Mouse (Mus musculus): ENCODE measurements around the gene Dpysl5.

Gene Dpysl5

GRCm38 (mm10) chr5:30765596-30766370 lies 54.4 kb downstream of the Dpysl5 start:
- DNase-seq (ENCODE audit: low spot score in 2 of 2) = no peak

GRCm38 (mm10) chr5:30768082-30768481 lies 56.7 kb downstream of the Dpysl5 start:
- no peak for DNase-seq (ENCODE audit: low spot score in 2 of 2)

- no peak for DNase-seq (ENCODE audit: low spot score in 2 of 2)
Observed at GRCm38 (mm10) chr5:30768598-30768997, 57.2 kb downstream of the Dpysl5 start.

GRCm38 (mm10) chr5:30769075-30769474 lies 57.7 kb downstream of the Dpysl5 start:
- no peak for DNase-seq (ENCODE audit: low spot score in 2 of 2)

GRCm38 (mm10) chr5:30774601-30775371 lies 63.4 kb downstream of the Dpysl5 start:
- DNase-seq (ENCODE audit: low spot score in 2 of 2) = peak; percentile 81 to 88

- no peak for DNase-seq (ENCODE audit: low spot score in 2 of 2)
Observed at GRCm38 (mm10) chr5:30780699-30781098, 69.3 kb downstream of the Dpysl5 start.

DNA sequence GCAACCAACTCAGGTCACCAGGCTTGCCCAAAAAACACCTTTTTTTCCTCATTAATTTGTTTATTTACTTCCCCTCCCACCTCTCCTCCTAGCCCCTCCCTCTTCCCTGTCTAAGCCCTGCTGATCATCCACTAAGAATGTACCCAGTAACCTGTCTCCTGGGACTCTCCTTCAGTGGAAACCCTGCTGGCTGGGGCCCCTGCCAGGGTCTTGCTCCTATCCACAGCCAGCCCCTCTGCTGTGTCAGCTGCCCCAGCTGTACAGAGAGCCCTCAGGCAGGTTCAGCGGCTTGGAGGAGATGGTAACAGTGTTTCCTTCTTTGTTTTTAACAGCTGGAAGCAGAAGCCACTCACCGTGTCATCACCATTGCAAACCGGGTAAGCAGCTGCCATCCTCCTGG lies 69.8 kb downstream of the Dpysl5 start:
- no peak for DNase-seq (ENCODE audit: low spot score in 2 of 2)

- DNase-seq (ENCODE audit: low spot score in 2 of 2) = no peak
Observed at GRCm38 (mm10) chr5:30787381-30787780, 76.0 kb downstream of the Dpysl5 start.

DNA sequence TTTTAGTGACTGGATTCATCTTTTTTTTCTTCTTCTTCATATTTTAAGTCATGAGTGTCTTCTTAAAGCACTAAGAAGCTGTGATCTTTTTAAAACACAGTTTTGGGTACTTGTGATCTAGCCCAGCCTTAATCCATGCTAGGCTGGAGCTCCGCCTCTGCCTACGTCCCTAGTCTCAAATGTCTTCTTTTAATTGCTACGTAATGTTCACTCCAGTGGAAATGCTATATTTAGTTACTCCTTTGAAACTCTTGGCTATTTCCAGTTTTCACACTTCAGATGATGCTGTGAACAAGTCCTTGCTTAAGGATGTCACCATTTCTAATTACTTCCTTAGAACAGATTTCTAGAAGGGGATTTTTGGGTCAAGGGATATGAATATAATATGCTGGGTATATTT lies 78.7 kb downstream of the Dpysl5 start:
- no peak for DNase-seq (ENCODE audit: low spot score in 2 of 2)

DNA sequence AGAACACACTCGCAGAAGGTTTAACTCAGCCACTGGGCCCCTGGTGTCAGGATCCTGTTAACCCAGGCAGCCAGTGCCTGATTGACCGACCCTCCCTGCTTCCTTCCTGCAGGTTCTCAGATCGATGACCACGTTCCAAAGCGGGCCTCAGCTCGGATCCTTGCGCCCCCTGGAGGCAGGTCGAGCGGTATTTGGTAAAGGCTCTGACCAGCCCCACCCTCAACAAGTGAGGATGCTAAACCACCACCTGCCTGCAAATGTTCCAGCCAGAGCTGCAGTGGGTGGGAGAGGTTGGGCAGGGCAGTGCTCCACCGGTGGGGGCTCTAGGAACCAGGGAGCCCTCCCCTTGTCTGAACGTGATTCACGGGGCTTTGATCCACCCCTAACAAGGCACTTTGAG lies 84.8 kb downstream of the Dpysl5 start:
- peak; percentile 50 to 73 for DNase-seq (ENCODE audit: low spot score in 2 of 2)

- DNase-seq (ENCODE audit: low spot score in 2 of 2) = no peak
Observed at GRCm38 (mm10) chr5:30797482-30797881, 86.1 kb downstream of the Dpysl5 start.

DNA sequence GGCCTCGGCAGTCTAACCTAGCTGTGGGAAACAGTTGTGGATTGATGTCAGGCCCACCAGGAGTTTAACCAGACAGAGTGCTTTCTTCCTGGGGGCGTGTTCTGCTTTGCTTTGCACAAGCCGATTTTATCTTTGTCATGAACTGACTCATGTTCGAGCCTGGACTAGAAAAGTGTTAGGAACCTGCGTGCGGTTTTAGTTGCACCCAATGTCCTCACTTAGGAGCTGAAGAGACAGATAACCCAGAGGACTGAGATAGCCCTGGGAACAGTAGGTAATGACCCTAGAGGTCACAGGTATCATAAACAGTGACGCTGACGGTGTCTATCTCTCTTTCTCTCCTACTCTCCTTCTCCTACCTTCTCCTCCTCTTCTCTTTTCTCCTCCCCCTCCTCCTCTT lies 86.6 kb downstream of the Dpysl5 start:
- no peak for DNase-seq (ENCODE audit: low spot score in 2 of 2)

- DNase-seq (ENCODE audit: low spot score in 2 of 2) = no peak
Observed at GRCm38 (mm10) chr5:30798965-30799364, 87.6 kb downstream of the Dpysl5 start.

- no peak for DNase-seq (ENCODE audit: low spot score in 2 of 2)
Observed at GRCm38 (mm10) chr5:30802724-30803467, 91.5 kb downstream of the Dpysl5 start.

GRCm38 (mm10) chr5:30806106-30806505 lies 94.7 kb downstream of the Dpysl5 start:
- peak in 1 of 2 experiments; percentile 82 for DNase-seq (ENCODE audit: low spot score in 2 of 2)

GRCm38 (mm10) chr5:30814424-30815119 lies 103.2 kb downstream of the Dpysl5 start, which contains the start of gene Mapre3:
Mapre3 (plus strand) TSS chr5:30814641.
- DNase-seq (ENCODE audit: low spot score in 2 of 2) = peak; percentile 92 to 94

DNA sequence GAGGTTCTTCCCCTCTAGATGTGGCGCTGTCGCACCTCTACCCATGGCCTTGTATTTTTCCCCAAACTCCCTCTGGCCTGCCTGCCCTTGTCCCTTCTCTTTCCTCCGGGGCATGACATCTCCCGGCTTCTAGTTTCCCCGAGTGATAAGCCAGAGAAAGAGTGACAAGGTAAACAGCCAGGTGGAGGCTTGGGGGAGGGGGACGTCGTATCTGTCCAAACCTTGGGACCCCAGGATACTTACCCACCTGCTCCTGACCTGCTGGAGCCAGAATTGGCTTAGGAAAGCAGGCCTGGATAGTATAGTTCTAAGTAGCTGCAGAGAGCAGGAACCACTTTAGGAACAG lies 103.7 kb downstream of the Dpysl5 start:
- no peak for DNase-seq (ENCODE audit: low spot score in 2 of 2)

DNA sequence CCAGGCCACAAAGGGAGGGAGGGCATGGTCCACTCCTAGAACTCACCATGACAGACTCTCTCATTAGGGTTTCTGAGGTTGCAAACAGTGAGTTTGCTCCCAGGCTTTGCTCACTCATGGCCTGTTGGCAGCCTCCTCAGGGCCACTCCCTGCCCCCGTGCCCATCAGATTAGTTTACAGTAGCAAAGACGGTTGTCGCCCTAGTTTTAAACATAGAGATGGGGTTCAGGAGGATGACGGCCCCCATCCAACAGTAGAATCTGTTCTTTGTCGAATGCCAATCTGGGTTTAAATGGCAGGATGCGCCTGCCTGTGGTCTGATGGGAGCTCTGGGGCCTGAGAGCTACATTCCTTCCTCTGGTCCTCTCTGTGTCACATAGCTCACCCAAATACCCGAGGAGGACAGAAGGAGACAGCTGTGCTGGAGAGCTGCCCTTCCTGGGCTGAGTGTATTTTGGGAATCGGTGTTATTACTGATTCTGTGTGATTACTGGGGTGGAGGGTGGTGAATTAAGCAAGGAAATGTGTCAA lies 105.0 kb downstream of the Dpysl5 start:
- no peak for DNase-seq (ENCODE audit: low spot score in 2 of 2)

DNA sequence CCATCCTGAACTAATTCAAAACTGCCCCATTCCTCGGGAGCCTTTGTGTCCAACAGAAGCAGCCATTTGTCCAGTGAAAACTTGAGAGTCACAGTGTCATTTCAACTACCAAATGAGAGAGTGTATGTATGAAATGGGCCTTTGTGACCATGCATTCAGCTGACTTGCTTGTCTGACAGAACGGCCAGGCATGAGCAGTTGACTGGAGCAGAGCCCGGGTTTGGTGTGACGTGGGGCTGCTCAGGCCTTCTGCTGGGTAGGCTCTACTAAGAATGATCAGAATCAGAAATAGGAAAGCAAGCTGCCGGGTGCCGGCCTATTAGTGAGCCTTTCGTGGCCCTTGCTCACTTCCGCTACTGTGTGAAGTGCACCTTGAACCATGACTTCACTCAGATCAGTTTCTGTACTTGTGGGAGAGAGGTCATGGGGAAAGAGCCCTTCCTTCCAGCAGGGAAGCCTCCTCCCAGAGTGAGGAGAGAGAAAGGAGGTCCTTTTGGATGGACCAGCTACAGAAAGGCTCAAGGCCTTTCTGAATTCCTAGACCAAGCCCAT lies 107.5 kb downstream of the Dpysl5 start:
- DNase-seq (ENCODE audit: low spot score in 2 of 2) = no peak

DNA sequence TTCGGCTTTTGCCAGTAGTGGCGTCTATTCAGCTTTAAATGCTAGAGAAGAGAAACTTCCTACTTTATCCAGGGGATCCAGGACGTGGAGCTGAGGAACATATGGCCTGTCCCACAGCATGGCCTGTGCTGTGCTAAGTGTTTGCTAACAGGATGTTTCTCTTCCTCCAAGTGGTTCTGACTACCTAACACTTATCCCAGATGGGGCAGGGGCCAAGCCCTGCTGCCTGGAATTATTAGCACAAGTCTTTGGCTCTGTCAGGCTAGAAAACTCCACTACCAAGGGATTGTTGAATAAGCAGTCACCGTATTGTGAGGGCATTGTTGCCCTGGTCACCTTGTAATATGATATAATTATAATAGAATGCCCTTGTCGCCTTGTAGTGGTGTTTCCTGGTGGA lies 111.3 kb downstream of the Dpysl5 start:
- DNase-seq (ENCODE audit: low spot score in 2 of 2) = no peak

DNA sequence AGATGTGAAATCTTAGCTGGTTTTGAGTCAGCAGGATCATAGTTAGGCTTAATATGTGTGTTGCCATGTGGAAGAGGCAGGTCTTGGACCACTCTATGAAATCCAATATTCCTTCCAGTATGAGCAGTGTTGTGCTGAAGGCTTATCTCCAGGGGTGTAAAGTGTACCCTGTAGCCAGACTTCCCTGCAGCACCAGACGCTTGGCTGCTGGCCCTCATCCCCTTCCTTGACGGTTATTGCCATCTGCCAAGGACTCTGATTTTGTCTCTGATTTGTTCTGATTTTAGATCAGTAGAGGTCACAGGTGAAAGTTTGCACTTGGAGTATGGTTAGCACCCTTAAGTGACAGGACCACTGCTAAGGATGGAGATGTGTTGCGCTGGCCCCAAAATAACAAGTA lies 111.7 kb downstream of the Dpysl5 start:
- DNase-seq (ENCODE audit: low spot score in 2 of 2) = no peak
